Mouse (Mus musculus) mature B cell (primary cell): ENCODE data around the gene Pappa.

Source experiments
- in situ Hi-C: fragments of 300-500 bp; cut with MboI; formaldehyde crosslinking; loops from 2 replicates; pipeline ENCODE4 v1.14.3; 2019

The Pappa gene

GRCm38 (mm10) chr4:65123741-65124224 is at the start of gene Pappa:
Pappa (plus strand) TSS chr4:65124174.
- in situ Hi-C loops = no loop called here

GRCm38 (mm10) chr4:65077906-65078615 is 45.9 kb upstream of the Pappa start:
- in situ Hi-C loops = no loop called here

GRCm38 (mm10) chr4:65086864-65087263 is 37.1 kb upstream of the Pappa start:
- in situ Hi-C loops = no loop called here

- in situ Hi-C loops = no loop called here
Observed at GRCm38 (mm10) chr4:65087592-65087991, 36.4 kb upstream of the Pappa start.

GRCm38 (mm10) chr4:65092191-65092590 is 31.8 kb upstream of the Pappa start:
- in situ Hi-C loops = no loop called here

- in situ Hi-C loops = no loop called here
Observed at GRCm38 (mm10) chr4:65120329-65120728, 3.6 kb upstream of the Pappa start.

- in situ Hi-C loops = no loop called here
Observed at GRCm38 (mm10) chr4:65122841-65123240, 1.1 kb upstream of the Pappa start.

GRCm38 (mm10) chr4:65124369-65125151 is 586 bp downstream of the Pappa start:
- in situ Hi-C loops = no loop called here

GRCm38 (mm10) chr4:65125341-65126332 is 1.7 kb downstream of the Pappa start:
- in situ Hi-C loops = no loop called here

GRCm38 (mm10) chr4:65126451-65127290 is 2.7 kb downstream of the Pappa start:
- in situ Hi-C loops = no loop called here

- in situ Hi-C loops = no loop called here
Observed at GRCm38 (mm10) chr4:65127291-65127590, 3.3 kb downstream of the Pappa start.

- in situ Hi-C loops = no loop called here
Observed at GRCm38 (mm10) chr4:65132657-65133056, 8.7 kb downstream of the Pappa start.

GRCm38 (mm10) chr4:65134358-65134757 is 10.4 kb downstream of the Pappa start:
- in situ Hi-C loops = no loop called here

- in situ Hi-C loops = no loop called here
Observed at GRCm38 (mm10) chr4:65135109-65135508, 11.1 kb downstream of the Pappa start.

- in situ Hi-C loops = no loop called here
Observed at GRCm38 (mm10) chr4:65136541-65136940, 12.6 kb downstream of the Pappa start.

- in situ Hi-C loops = no loop called here
Observed at GRCm38 (mm10) chr4:65146936-65147335, 23.0 kb downstream of the Pappa start.

GRCm38 (mm10) chr4:65153601-65154000 is 29.6 kb downstream of the Pappa start:
- in situ Hi-C loops = no loop called here

GRCm38 (mm10) chr4:65156231-65156630 is 32.3 kb downstream of the Pappa start:
- in situ Hi-C loops = no loop called here

GRCm38 (mm10) chr4:65158651-65159050 is 34.7 kb downstream of the Pappa start:
- in situ Hi-C loops = no loop called here

GRCm38 (mm10) chr4:65159481-65159880 is 35.5 kb downstream of the Pappa start:
- in situ Hi-C loops = no loop called here

- in situ Hi-C loops = no loop called here
Observed at GRCm38 (mm10) chr4:65163698-65164097, 39.7 kb downstream of the Pappa start.
